Mouse (Mus musculus) embryonic facial prominence, embryonic 15.5 days (tissue): Measurements from ENCODE around the gene Spty2d1. TPM values are rescaled to one million over a fixed set of nuclear protein-coding genes. Genes with fewer than 3 reads are reported as not detected.
"Not testable (repeated sequence)": the region's sequence is repeated elsewhere in the genome, so short reads cannot be mapped to it uniquely, and the experiment has no call there.

Experiments
- ATAC-seq: fragments of 200-750 bp; cut with Nextera tagmentation; 2 replicates; pipeline ENCODE4 v1.8.0; 2017; ENCODE audit warnings: low read depth, moderate TSS enrichment; ENCODE audit not compliant: insufficient number of reproducible peaks, low FRiP score, low TSS enrichment
- H3K27ac ChIP-seq: fragments of 300-500 bp; sonication (generic); replicated peaks from 2 replicates; pipeline ENCODE4 v1.5.1; 2015; ENCODE audit warnings: mild to moderate bottlenecking, inconsistent platforms
- H3K27me3 ChIP-seq: fragments of 300-500 bp; sonication (generic); 2 replicates; pipeline ENCODE4 v1.6.1; 2015; ENCODE audit warnings: inconsistent platforms
- H3K36me3 ChIP-seq: fragments of 300-500 bp; sonication (generic); 2 replicates; pipeline ENCODE4 v1.6.1; 2015; ENCODE audit warnings: mild to moderate bottlenecking, inconsistent platforms
- H3K4me1 ChIP-seq: fragments of 300-500 bp; sonication (generic); 2 replicates; pipeline ENCODE4 v1.6.1; 2015; ENCODE audit warnings: inconsistent platforms
- H3K4me2 ChIP-seq: fragments of 300-500 bp; sonication (generic); replicated peaks from 2 replicates; pipeline ENCODE4 v1.6.1; 2015; ENCODE audit warnings: mild to moderate bottlenecking, inconsistent platforms
- H3K4me3 ChIP-seq: fragments of 300-500 bp; sonication (generic); replicated peaks from 2 replicates; pipeline ENCODE4 v1.5.1; 2015; ENCODE audit warnings: mild to moderate bottlenecking, inconsistent platforms
- H3K9ac ChIP-seq: fragments of 300-500 bp; sonication (generic); 2 replicates; pipeline ENCODE4 v1.6.1; 2015; ENCODE audit warnings: inconsistent platforms
- H3K9me3 ChIP-seq: fragments of 300-500 bp; sonication (generic); replicated peaks from 2 replicates; pipeline ENCODE4 v1.6.1; 2016; ENCODE audit warnings: inconsistent platforms
- WGBS: fragments of 180-500 bp; shearing (Covaris S2); methylation state at CpG from one replicate; pipeline ENCODE4 v1.1.7; 2015; 5-methylcytosine and 5-hydroxymethylcytosine counted together
- polyA plus RNA-seq: library from polyadenylated mRNA; unstranded; fragments of >200 nt; fragmentation: Nextera tagmentation; extraction: Ambion mirVana; gene quantifications from 2 replicates; pipeline ENCODE4 v1.2.1, GENCODE M21; 2015

Spty2d1 gene
- polyA plus RNA-seq, 1 experiment from 2014 or later, result 21.3 TPM

GRCm38 (mm10) chr7:47042121-47042520, 33.9 kb upstream of the Spty2d1 start:
- 73% methylated on average over 4 of the region's 4 CpGs for WGBS
- Histone ChIP-seq H3K9ac (no peak overlapping the region), H3K27ac (no peak overlapping the region)

DNA sequence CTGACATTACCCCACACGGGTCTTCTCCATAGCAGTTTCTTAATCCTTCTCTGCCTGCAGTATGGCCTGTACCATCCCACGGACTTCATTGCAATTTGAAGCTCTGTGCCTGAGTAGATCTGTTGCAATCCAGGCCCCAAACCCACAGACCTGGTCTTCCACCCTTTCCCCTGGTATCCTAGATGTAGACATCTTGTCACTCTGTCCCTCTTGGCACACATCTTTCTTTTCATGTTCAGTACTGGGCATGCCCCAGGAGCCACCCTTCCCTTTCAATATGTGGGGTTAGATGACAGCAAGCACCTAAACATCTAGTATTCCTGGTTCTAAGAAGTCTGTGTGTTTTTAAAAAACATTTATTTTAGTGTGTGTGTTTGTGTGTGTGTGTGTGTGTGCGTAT, 33.5 kb upstream of the Spty2d1 start:
- Histone ChIP-seq H3K9ac (no peak overlapping the region), H3K4me3 (no peak overlapping the region), H3K4me1 (peaks cover 10% of the 10 kb centered on the region; the same call in 1 of the 2 replicates), H3K27me3 (no peaks in the 10 kb centered on the region), H3K4me2 (no peak overlapping the region), H3K27ac (no peak overlapping the region), H3K36me3 (no peaks in the 10 kb centered on the region), H3K9me3 (no peaks in the 10 kb centered on the region)
- ATAC-seq, result no peak
- 86% methylated on average over 3 of the region's 3 CpGs for WGBS

More at GRCm38 (mm10) chr7:47042121-47042520, 33.9 kb upstream of the Spty2d1 start:
- peaks cover 10% of the 10 kb centered on the region; the same call in 1 of the 2 replicates for H3K4me1 ChIP-seq
- ATAC-seq, result no peak
- H3K36me3 ChIP-seq, result no peaks in the 10 kb centered on the region
- H3K9me3 ChIP-seq, result no peaks in the 10 kb centered on the region
- H3K4me3 ChIP-seq, result no peak overlapping the region
- no peaks in the 10 kb centered on the region for H3K27me3 ChIP-seq
- H3K4me2 ChIP-seq, result no peak overlapping the region

DNA sequence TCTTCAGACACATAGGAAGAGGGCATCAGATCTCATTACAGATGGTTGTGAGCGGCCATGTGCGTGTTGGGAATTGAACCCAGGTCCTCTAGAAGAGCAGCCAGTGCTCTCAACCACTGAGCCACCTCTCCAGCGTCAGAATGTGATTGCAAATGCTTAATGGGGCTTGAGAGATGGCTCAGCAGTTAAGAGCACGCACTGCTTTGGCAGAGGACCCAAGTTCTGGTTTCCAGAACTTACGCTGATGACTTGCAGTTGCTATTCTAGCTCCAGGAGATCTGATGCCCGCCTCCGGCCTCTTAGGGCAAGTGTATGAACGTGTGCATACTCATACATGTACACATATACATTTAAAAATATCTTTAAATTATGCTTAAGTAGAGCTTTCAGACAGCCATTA, 27.2 kb upstream of the Spty2d1 start:
- no peak for ATAC-seq
- H3K27ac ChIP-seq, result no peak overlapping the region
- no peaks in the 10 kb centered on the region for H3K9me3 ChIP-seq
- no peak overlapping the region for H3K4me3 ChIP-seq
- WGBS, result 76% methylated on average over 8 of the region's 8 CpGs
- H3K4me1 ChIP-seq, result 0 out of 2 replicates have a peak, but pooled peaks cover 7% of the 10 kb centered on the region
- no peaks in the 10 kb centered on the region for H3K36me3 ChIP-seq
- no peak overlapping the region for H3K9ac ChIP-seq
- H3K4me2 ChIP-seq, result no peak overlapping the region
- no peaks in the 10 kb centered on the region for H3K27me3 ChIP-seq

GRCm38 (mm10) chr7:47034785-47035384, 26.7 kb upstream of the Spty2d1 start:
- ATAC-seq, result no peak

DNA sequence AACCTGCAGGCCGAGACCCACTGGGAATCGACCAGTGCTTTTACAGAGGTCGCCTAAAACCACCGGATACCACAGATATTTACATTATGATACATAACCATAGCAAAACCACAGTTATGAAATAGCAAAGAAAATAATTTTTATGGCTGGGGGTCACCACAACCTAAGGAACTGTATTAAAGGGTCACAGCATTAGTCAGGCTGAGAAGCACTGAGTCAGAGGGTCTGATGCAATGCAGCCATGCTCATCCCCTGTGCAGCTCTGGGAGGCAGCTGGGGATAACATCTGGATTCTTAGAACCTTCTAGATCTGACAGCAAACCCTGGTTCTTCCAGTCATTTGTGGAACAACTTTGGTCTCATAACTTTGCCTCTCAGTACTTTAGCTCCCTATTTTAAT, 23.2 kb upstream of the Spty2d1 start:
- no peak for ATAC-seq
- H3K4me2 ChIP-seq, result no peak overlapping the region

More at GRCm38 (mm10) chr7:47034785-47035384, 26.7 kb upstream of the Spty2d1 start:
- Histone ChIP-seq H3K36me3 (no peaks in the 10 kb centered on the region), H3K27me3 (no peaks in the 10 kb centered on the region), H3K4me2 (no peak overlapping the region), H3K4me3 (no peak overlapping the region), H3K27ac (no peak overlapping the region), H3K9ac (no peak overlapping the region), H3K9me3 (no peaks in the 10 kb centered on the region), H3K4me1 (0 out of 2 replicates have a peak, but pooled peaks cover 9% of the 10 kb centered on the region)
- 81% methylated on average over 4 of the region's 4 CpGs for whole genome bisulfite sequencing

DNA sequence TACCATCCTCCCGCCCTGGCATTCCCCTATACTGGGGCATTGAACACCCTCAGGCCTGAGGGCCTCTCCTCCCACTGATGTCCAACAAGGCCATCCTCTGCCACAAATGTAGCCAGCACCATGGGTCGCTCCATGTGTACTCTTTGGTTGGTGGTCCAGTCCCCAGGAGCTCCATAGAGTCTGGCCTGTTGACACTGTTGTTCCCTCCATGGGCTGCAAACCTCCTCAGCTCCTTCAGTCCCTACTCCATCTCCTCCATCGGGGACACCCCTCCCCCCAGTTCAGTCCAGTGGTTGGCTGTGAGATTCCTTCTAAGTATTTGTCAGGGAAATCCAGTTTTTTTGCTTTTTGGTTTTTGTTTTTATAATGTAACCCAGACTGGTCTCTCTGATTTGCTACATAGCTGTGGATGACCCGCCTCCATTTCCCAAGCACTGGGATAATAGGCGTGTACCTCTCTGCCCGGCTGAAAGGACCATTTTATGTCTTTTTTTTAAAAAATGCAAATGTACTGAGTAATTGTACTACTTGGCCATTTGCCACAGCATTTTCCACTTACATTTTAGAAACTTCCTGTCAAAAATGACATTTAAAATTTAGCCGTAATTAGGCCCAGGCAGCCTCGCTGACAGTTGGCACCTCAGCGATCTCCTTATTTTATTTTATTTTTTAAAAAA, 22.4 kb upstream of the Spty2d1 start:
- Histone ChIP-seq H3K36me3 (no peaks in the 10 kb centered on the region), H3K27ac (no peak overlapping the region), H3K9me3 (no peaks in the 10 kb centered on the region), H3K4me3 (no peak overlapping the region), H3K27me3 (no peaks in the 10 kb centered on the region), H3K4me1 (0 out of 2 replicates have a peak, but pooled peaks cover 9% of the 10 kb centered on the region), H3K9ac (no peak overlapping the region), H3K4me2 (no peak overlapping the region)
- no peak for ATAC-seq
- WGBS, result 63% methylated on average over 9 of the region's 9 CpGs

More for the DNA sequence above, 23.2 kb upstream of the Spty2d1 start:
- 67% methylated on average over 4 of the region's 4 CpGs for WGBS
- Histone ChIP-seq H3K9ac (no peak overlapping the region), H3K27me3 (no peaks in the 10 kb centered on the region), H3K4me1 (0 out of 2 replicates have a peak, but pooled peaks cover 9% of the 10 kb centered on the region), H3K4me3 (no peak overlapping the region), H3K27ac (no peak overlapping the region), H3K9me3 (no peaks in the 10 kb centered on the region), H3K36me3 (no peaks in the 10 kb centered on the region)

DNA sequence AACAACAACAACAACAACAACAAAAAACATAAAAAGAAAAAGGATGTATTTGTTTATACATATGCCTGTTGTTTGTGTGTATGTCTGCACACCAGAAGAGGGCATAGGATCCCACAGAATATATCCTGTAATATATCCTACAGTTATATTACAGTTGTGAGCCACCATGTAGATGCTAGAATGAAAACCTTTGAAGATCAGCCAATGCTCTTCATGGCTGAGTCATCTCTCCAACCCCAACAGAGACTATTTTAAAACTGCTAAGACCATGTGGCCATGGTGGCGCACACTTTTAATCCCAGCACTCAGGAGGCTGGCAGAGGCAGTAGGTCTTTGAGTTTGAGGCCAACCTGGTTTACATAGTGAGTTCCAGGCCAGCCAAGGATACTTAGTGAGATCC, 19.3 kb upstream of the Spty2d1 start:
- Histone ChIP-seq H3K9me3 (no peaks in the 10 kb centered on the region), H3K4me3 (no peak overlapping the region), H3K9ac (no peak overlapping the region), H3K36me3 (no peaks in the 10 kb centered on the region), H3K4me2 (no peak overlapping the region), H3K4me1 (0 out of 2 replicates have a peak, but pooled peaks cover 9% of the 10 kb centered on the region), H3K27me3 (no peaks in the 10 kb centered on the region), H3K27ac (no peak overlapping the region)
- ATAC-seq, result no peak
- WGBS, result 82% methylated on average over 1 of the region's 1 CpGs

- not testable (repeated sequence) for H3K36me3 ChIP-seq, H3K4me3 ChIP-seq, H3K9me3 ChIP-seq, H3K9ac ChIP-seq, H3K4me1 ChIP-seq, H3K27ac ChIP-seq, ATAC-seq, H3K27me3 ChIP-seq, H3K4me2 ChIP-seq
- WGBS, result 78% methylated on average over 3 of the region's 3 CpGs
These were observed 18.7 kb upstream of the Spty2d1 start for GRCm38 (mm10) chr7:47026899-47027298.

DNA sequence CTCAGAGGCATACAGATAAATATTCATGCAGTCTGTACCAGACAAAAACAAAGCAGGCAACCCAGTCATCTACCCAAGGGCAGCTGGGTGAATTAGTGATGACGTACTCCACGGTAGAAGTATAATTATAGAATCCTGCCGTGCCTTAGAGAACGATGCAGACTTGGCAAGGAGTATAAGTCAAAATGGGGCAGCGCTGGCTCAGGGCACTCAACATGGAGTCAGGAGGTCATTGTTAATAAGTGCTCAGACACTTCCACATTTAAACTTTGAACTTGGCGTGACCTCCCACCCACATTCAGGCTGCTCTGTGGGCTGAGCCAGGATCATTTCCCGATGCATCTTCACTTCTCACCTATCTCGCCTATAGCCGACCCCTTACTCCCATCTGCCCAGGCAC, 17.2 kb upstream of the Spty2d1 start:
- Histone ChIP-seq H3K9ac (no peak overlapping the region), H3K4me2 (no peak overlapping the region), H3K27me3 (no peaks in the 10 kb centered on the region), H3K27ac (no peak overlapping the region), H3K9me3 (no peaks in the 10 kb centered on the region), H3K4me3 (no peak overlapping the region), H3K36me3 (no peaks in the 10 kb centered on the region), H3K4me1 (0 out of 2 replicates have a peak, but pooled peaks cover 5% of the 10 kb centered on the region)
- no peak for ATAC-seq
- 61% methylated on average over 9 of the region's 9 CpGs for WGBS

DNA sequence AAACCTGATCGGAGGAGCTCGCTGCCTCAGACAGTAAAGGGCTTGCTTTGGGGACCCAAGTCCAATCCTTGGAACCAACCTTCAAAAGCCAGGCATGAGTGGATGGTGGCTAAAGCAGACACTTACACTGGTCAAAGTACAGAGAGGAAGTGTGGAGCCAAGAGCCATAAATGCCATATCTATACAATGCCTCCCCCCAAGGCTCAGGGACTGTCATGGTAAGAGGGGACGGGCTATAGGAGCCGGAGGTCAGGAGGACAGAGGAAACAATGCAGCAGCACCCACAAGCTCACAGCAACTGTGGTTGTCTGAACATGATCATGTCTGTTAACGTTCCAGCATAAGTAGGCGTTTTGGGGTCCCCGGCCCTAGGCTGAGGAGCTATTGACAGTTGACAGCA, 16.2 kb upstream of the Spty2d1 start:
- WGBS, result 84% methylated on average over 7 of the region's 7 CpGs
- Histone ChIP-seq H3K9ac (no peak overlapping the region), H3K4me3 (no peak overlapping the region), H3K4me1 (0 out of 2 replicates have a peak, but pooled peaks cover 4% of the 10 kb centered on the region), H3K4me2 (no peak overlapping the region), H3K36me3 (no peaks in the 10 kb centered on the region), H3K9me3 (no peaks in the 10 kb centered on the region), H3K27ac (no peak overlapping the region), H3K27me3 (no peaks in the 10 kb centered on the region)
- ATAC-seq, result no peak

DNA sequence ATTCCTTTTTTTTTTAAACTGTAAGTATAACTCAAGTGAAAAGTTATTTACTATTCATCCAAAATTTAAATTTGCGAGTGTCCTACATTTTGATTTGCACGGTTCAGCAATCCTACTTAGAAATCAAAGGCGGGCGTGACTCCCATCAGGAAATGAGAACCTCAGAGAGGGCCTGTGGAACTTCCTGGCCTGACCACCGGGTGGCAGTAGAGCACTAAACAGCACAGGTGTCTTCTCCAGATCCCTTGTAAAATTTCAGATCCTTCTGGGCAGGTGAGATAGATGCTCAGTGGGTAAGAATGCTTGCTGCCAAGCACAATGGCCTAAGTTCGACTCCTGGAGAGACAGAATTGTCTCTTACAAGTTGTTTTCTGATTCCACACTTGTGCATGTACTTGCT, 15.3 kb upstream of the Spty2d1 start:
- Histone ChIP-seq H3K4me1 (0 out of 2 replicates have a peak, but pooled peaks cover 4% of the 10 kb centered on the region), H3K4me2 (no peak overlapping the region), H3K4me3 (no peak overlapping the region), H3K27ac (no peak overlapping the region), H3K36me3 (no peaks in the 10 kb centered on the region), H3K9me3 (no peaks in the 10 kb centered on the region), H3K9ac (no peak overlapping the region), H3K27me3 (no peaks in the 10 kb centered on the region)
- ATAC-seq, result no peak
- WGBS, result 11% methylated on average over 6 of the region's 6 CpGs
